Mouse (Mus musculus): ENCODE measurements around the gene Otop3.

- TF ChIP-seq POLR2A (IDR thresholded peaks at IDR 0.05; ENCODE audit: control insufficient read depth, extremely low read depth, insufficient read depth, low read length, poor library complexity) (no peak), CTCF (IDR thresholded peaks at IDR 0.05; ENCODE audit: borderline replicate concordance, control insufficient read depth, extremely low read depth, insufficient read depth, low read length, poor library complexity) (no peak)
These were observed 43.0 kb upstream of the Otop3 start for GRCm38 (mm10) chr11:115291503-115291902.
